Mouse (Mus musculus): ENCODE results near the gene Wwox. TPM values are rescaled to one million over a fixed set of nuclear protein-coding genes. Genes with fewer than 3 reads are reported as not detected.

Gene Wwox
- polyA plus RNA-seq, 1 experiment from 2014 or later, result 14.0 TPM

- Histone ChIP-seq H3K4me3 (no peak overlapping the region), H3K27ac (replicated peaks) (no peak overlapping the region), H3K36me3 (no peaks in the 10 kb centered on the region), H3K4me1 (peaks cover 13% of the 10 kb centered on the region), H3K9me3 (no peaks in the 10 kb centered on the region), H3K4me2 (replicated peaks) (peak overlapping the region; percentile 7; the same call in 1 of the 2 replicates), H3K27me3 (0 out of 2 replicates have a peak, but pooled peaks cover 10% of the 10 kb centered on the region), H3K9ac (replicated peaks) (no peak overlapping the region)
- ATAC-seq (ENCODE audit: low FRiP score, low read depth), result no peak
- WGBS, result 36% methylated on average over 17 of the region's 17 CpGs
Measured at GRCm38 (mm10) chr8:114731260-114732140, 292.0 kb downstream of the Wwox start.

- Histone ChIP-seq H3K9ac (replicated peaks) (no peak overlapping the region), H3K27ac (replicated peaks) (no peak overlapping the region), H3K27me3 (no peaks in the 10 kb centered on the region), H3K4me3 (no peak overlapping the region), H3K4me2 (replicated peaks) (no peak overlapping the region), H3K36me3 (no peaks in the 10 kb centered on the region), H3K9me3 (peaks cover 8% of the 10 kb centered on the region), H3K4me1 (peaks cover 8% of the 10 kb centered on the region; the same call in 1 of the 2 replicates)
- ATAC-seq (ENCODE audit: low FRiP score, low read depth), result no peak
- 74% methylated on average over 12 of the region's 12 CpGs for WGBS
Measured at GRCm38 (mm10) chr8:114743185-114743915, 303.9 kb downstream of the Wwox start.

- peaks cover 11% of the 10 kb centered on the region for H3K4me1 ChIP-seq
- H3K9ac ChIP-seq (replicated peaks), result no peak overlapping the region
- no peaks in the 10 kb centered on the region; the same call in 1 of the 2 replicates for H3K27me3 ChIP-seq
- no peaks in the 10 kb centered on the region for H3K36me3 ChIP-seq
- no peaks in the 10 kb centered on the region for H3K9me3 ChIP-seq
- H3K27ac ChIP-seq (replicated peaks), result no peak overlapping the region
- 61% methylated on average over 2 of the region's 2 CpGs for WGBS
- no peak overlapping the region for H3K4me3 ChIP-seq
- no peak overlapping the region for H3K4me2 ChIP-seq (replicated peaks)
- ATAC-seq (ENCODE audit: low FRiP score, low read depth), result no peak
Measured at GRCm38 (mm10) chr8:114746373-114746772, 306.9 kb downstream of the Wwox start.

GRCm38 (mm10) chr8:114751376-114752135 lies 312.1 kb downstream of the Wwox start:
- Histone ChIP-seq H3K4me2 (replicated peaks) (0 out of 2 replicates have a peak overlapping the region, but pooled peaks have one; percentile 14), H3K4me1 (peaks cover 21% of the 10 kb centered on the region; the same call in 1 of the 2 replicates), H3K9me3 (no peaks in the 10 kb centered on the region), H3K27me3 (no peaks in the 10 kb centered on the region; the same call in 1 of the 2 replicates), H3K36me3 (no peaks in the 10 kb centered on the region), H3K4me3 (no peak overlapping the region), H3K27ac (replicated peaks) (no peak overlapping the region), H3K9ac (replicated peaks) (no peak overlapping the region)
- WGBS, result 23% methylated on average over 18 of the region's 18 CpGs
- ATAC-seq (ENCODE audit: low FRiP score, low read depth), result no peak

- H3K4me1 ChIP-seq, result 0 out of 2 replicates have a peak, but pooled peaks cover under 1% of the 10 kb centered on the region
- H3K36me3 ChIP-seq, result no peaks in the 10 kb centered on the region
- WGBS, result 87% methylated on average over 2 of the region's 2 CpGs
- no peak overlapping the region for H3K9ac ChIP-seq (replicated peaks)
- H3K9me3 ChIP-seq, result no peaks in the 10 kb centered on the region
- no peaks in the 10 kb centered on the region for H3K27me3 ChIP-seq
- H3K27ac ChIP-seq (replicated peaks), result no peak overlapping the region
- H3K4me3 ChIP-seq, result no peak overlapping the region
- no peak overlapping the region for H3K4me2 ChIP-seq (replicated peaks)
- no peak for ATAC-seq (ENCODE audit: low FRiP score, low read depth)
Measured at GRCm38 (mm10) chr8:114759621-114760020, 320.2 kb downstream of the Wwox start.

GRCm38 (mm10) chr8:114768536-114768935 lies 329.1 kb downstream of the Wwox start:
- Histone ChIP-seq H3K9ac (replicated peaks) (no peak overlapping the region), H3K4me2 (replicated peaks) (no peak overlapping the region), H3K4me3 (no peak overlapping the region), H3K27me3 (no peaks in the 10 kb centered on the region), H3K9me3 (no peaks in the 10 kb centered on the region), H3K36me3 (no peaks in the 10 kb centered on the region), H3K27ac (replicated peaks) (no peak overlapping the region), H3K4me1 (peaks cover 15% of the 10 kb centered on the region)
- ATAC-seq (ENCODE audit: low FRiP score, low read depth), result no peak
- 89% methylated on average over 3 of the region's 3 CpGs for WGBS

GRCm38 (mm10) chr8:114770856-114771776 lies 331.7 kb downstream of the Wwox start:
- H3K9me3 ChIP-seq, result no peaks in the 10 kb centered on the region
- H3K9ac ChIP-seq (replicated peaks), result no peak overlapping the region
- H3K4me2 ChIP-seq (replicated peaks), result no peak overlapping the region
- H3K4me3 ChIP-seq, result no peak overlapping the region
- peaks cover 18% of the 10 kb centered on the region for H3K4me1 ChIP-seq
- no peaks in the 10 kb centered on the region for H3K36me3 ChIP-seq
- peaks cover 3% of the 10 kb centered on the region; the same call in 1 of the 2 replicates for H3K27me3 ChIP-seq
- no peak for ATAC-seq (ENCODE audit: low FRiP score, low read depth)
- 51% methylated on average over 31 of the region's 31 CpGs for WGBS
- H3K27ac ChIP-seq (replicated peaks), result no peak overlapping the region

GRCm38 (mm10) chr8:114772276-114772849 lies 332.9 kb downstream of the Wwox start:
- Histone ChIP-seq H3K4me1 (peaks cover 20% of the 10 kb centered on the region), H3K27ac (replicated peaks) (no peak overlapping the region), H3K4me3 (no peak overlapping the region), H3K27me3 (peaks cover 3% of the 10 kb centered on the region; the same call in 1 of the 2 replicates), H3K9ac (replicated peaks) (no peak overlapping the region), H3K4me2 (replicated peaks) (no peak overlapping the region), H3K36me3 (no peaks in the 10 kb centered on the region), H3K9me3 (no peaks in the 10 kb centered on the region)
- 45% methylated on average over 1 of the region's 1 CpGs for WGBS
- no peak for ATAC-seq (ENCODE audit: low FRiP score, low read depth)

- 67% methylated on average over 23 of the region's 23 CpGs for WGBS
- Histone ChIP-seq H3K4me1 (peaks cover 27% of the 10 kb centered on the region), H3K27ac (replicated peaks) (0 out of 2 replicates have a peak overlapping the region, but pooled peaks have one; percentile 3)
Measured at GRCm38 (mm10) chr8:114773461-114774414, 334.3 kb downstream of the Wwox start.

GRCm38 (mm10) chr8:114774415-114774775 lies 334.9 kb downstream of the Wwox start:
- no peak for ATAC-seq (ENCODE audit: low FRiP score, low read depth)
- 94% methylated on average over 6 of the region's 6 CpGs for WGBS
- Histone ChIP-seq H3K4me1 (peaks cover 27% of the 10 kb centered on the region), H3K4me3 (no peak overlapping the region), H3K36me3 (no peaks in the 10 kb centered on the region), H3K27me3 (peaks cover 3% of the 10 kb centered on the region; the same call in 1 of the 2 replicates), H3K9ac (replicated peaks) (no peak overlapping the region), H3K4me2 (replicated peaks) (no peak overlapping the region), H3K27ac (replicated peaks) (no peak overlapping the region), H3K9me3 (no peaks in the 10 kb centered on the region)

More at GRCm38 (mm10) chr8:114773461-114774414, 334.3 kb downstream of the Wwox start:
- Histone ChIP-seq H3K9me3 (no peaks in the 10 kb centered on the region), H3K4me2 (replicated peaks) (no peak overlapping the region), H3K9ac (replicated peaks) (peak overlapping the region; percentile 34; the same call in 1 of the 2 replicates), H3K27me3 (peaks cover 3% of the 10 kb centered on the region; the same call in 1 of the 2 replicates), H3K36me3 (no peaks in the 10 kb centered on the region), H3K4me3 (no peak overlapping the region)
- no peak for ATAC-seq (ENCODE audit: low FRiP score, low read depth)
